Mouse (Mus musculus): ENCODE measurements around the gene Kdelr1. TPM values are rescaled to one million over a fixed set of nuclear protein-coding genes. Genes with fewer than 3 reads are reported as not detected.
"Not testable (repeated sequence)": the region's sequence is repeated elsewhere in the genome, so short reads cannot be mapped to it uniquely, and the experiment has no call there.

The Kdelr1 gene
- polyA plus RNA-seq, 1 experiment = 121 TPM

- no peak for DNase-seq (ENCODE audit: extremely low spot score in 1 of 2, low spot score in 1 of 2)
These were observed 3.4 kb upstream of the Kdelr1 start for GRCm38 (mm10) chr7:45869107-45869670.

- DNase-seq (ENCODE audit: extremely low spot score in 1 of 2, low spot score in 1 of 2) = no peak
These were observed 2.8 kb upstream of the Kdelr1 start for GRCm38 (mm10) chr7:45869787-45870186.

- DNase-seq (ENCODE audit: extremely low spot score in 1 of 2, low spot score in 1 of 2) = no peak
These were observed 2.1 kb upstream of the Kdelr1 start for GRCm38 (mm10) chr7:45870282-45871058.

- DNase-seq (ENCODE audit: extremely low spot score in 1 of 2, low spot score in 1 of 2) = peak in 1 of 2 experiments; percentile 50
These were observed 732 bp downstream of the Kdelr1 start for GRCm38 (mm10) chr7:45873061-45873947.

- DNase-seq (ENCODE audit: extremely low spot score in 1 of 2, low spot score in 1 of 2) = no peak
These were observed 4.3 kb downstream of the Kdelr1 start for GRCm38 (mm10) chr7:45876895-45877294.

GRCm38 (mm10) chr7:45878278-45878677, 5.7 kb downstream of the Kdelr1 start, which contains the start of gene Grin2d:
Gene Grin2d, minus strand, starts transcription at chr7:45878378.
- not testable (repeated sequence) for DNase-seq (ENCODE audit: extremely low spot score in 1 of 2, low spot score in 1 of 2)

GRCm38 (mm10) chr7:45880531-45880930, 8.0 kb downstream of the Kdelr1 start:
- no peak for DNase-seq (ENCODE audit: extremely low spot score in 1 of 2, low spot score in 1 of 2)

GRCm38 (mm10) chr7:45881011-45881410, 8.4 kb downstream of the Kdelr1 start:
- DNase-seq (ENCODE audit: extremely low spot score in 1 of 2, low spot score in 1 of 2) = no peak

- no peak for DNase-seq (ENCODE audit: extremely low spot score in 1 of 2, low spot score in 1 of 2)
These were observed 14.7 kb downstream of the Kdelr1 start for GRCm38 (mm10) chr7:45887246-45887645.

- DNase-seq (ENCODE audit: extremely low spot score in 1 of 2, low spot score in 1 of 2) = no peak
These were observed 20.1 kb downstream of the Kdelr1 start for GRCm38 (mm10) chr7:45892651-45893050.

GRCm38 (mm10) chr7:45895931-45896516, 23.5 kb downstream of the Kdelr1 start:
- no peak for DNase-seq (ENCODE audit: extremely low spot score in 1 of 2, low spot score in 1 of 2)

GRCm38 (mm10) chr7:45896517-45897257, 24.1 kb downstream of the Kdelr1 start, which contains the start of the genes Syngr4 and Tmem143:
Gene Syngr4, minus strand, starts transcription at chr7:45896714.
Gene Tmem143, plus strand, starts transcription at chr7:45896941.
- DNase-seq (ENCODE audit: extremely low spot score in 1 of 2, low spot score in 1 of 2) = peak; percentile 97

GRCm38 (mm10) chr7:45897258-45897757, 24.7 kb downstream of the Kdelr1 start:
- peak; percentile 43 to 67 for DNase-seq (ENCODE audit: extremely low spot score in 1 of 2, low spot score in 1 of 2)

GRCm38 (mm10) chr7:45898125-45898524, 25.6 kb downstream of the Kdelr1 start:
- peak in 1 of 2 experiments; percentile 43 for DNase-seq (ENCODE audit: extremely low spot score in 1 of 2, low spot score in 1 of 2)

- no peak for DNase-seq (ENCODE audit: extremely low spot score in 1 of 2, low spot score in 1 of 2)
These were observed 29.0 kb downstream of the Kdelr1 start for GRCm38 (mm10) chr7:45901562-45901961.

GRCm38 (mm10) chr7:45902481-45903002, 30.0 kb downstream of the Kdelr1 start:
- DNase-seq (ENCODE audit: extremely low spot score in 1 of 2, low spot score in 1 of 2) = no peak

- no peak for DNase-seq (ENCODE audit: extremely low spot score in 1 of 2, low spot score in 1 of 2)
These were observed 34.0 kb downstream of the Kdelr1 start for GRCm38 (mm10) chr7:45906622-45907021.

GRCm38 (mm10) chr7:45908384-45908783, 35.8 kb downstream of the Kdelr1 start:
- DNase-seq (ENCODE audit: extremely low spot score in 1 of 2, low spot score in 1 of 2) = no peak

GRCm38 (mm10) chr7:45909145-45909544, 36.6 kb downstream of the Kdelr1 start:
- DNase-seq (ENCODE audit: extremely low spot score in 1 of 2, low spot score in 1 of 2) = no peak

Data from frontal cortex, adult 2 months (tissue).